Mouse (Mus musculus) neutrophil, adult 5-6 weeks (primary cell): Measurements from ENCODE around the gene Gm43720. TPM values are rescaled to one million over a fixed set of nuclear protein-coding genes. Genes with fewer than 3 reads are reported as not detected.
"Not testable (repeated sequence)": the region's sequence is repeated elsewhere in the genome, so short reads cannot be mapped to it uniquely, and the experiment has no call there.

ENCODE experiments used
- ATAC-seq: fragments of 151-379, 151-347 bp; 2 replicates; pipeline ENCODE4 v1.8.0; 2017; ENCODE audit warnings: mild to moderate bottlenecking, moderate TSS enrichment; ENCODE audit not compliant: insufficient number of reproducible peaks, poor library complexity, low FRiP score, severe bottlenecking; ENCODE audit errors: extremely low read depth
- total RNA-seq: library from RNA; stranded (forward); fragments of 200-1000 nt; gene quantifications from 2 replicates; pipeline ENCODE4 v1.2.3, GENCODE M21; 2017

Gm43720 gene
- total RNA-seq, 1 experiment from 2014 or later, result not detected

DNA sequence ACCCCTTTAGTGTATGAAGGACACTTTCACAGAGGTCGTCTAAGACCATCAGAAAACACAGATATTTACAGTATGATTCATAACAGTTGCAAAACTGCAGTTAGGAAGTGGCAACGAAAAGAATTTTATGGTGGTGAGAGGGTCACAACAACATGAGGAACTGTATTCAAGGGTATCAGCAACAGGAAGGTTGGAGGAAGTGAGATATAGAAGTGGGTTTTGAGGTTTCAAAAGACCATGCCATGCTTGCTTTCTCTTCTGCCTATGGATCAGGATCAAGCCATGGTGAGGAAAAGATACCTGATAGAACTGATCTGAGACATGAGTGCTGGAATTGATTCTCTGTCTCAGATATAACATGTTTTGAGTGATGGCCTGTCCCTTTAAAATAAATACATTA lies 52.4 kb downstream of the Gm43720 start:
- ATAC-seq, result peak; percentile 56; the same call in 1 of the 2 replicates

DNA sequence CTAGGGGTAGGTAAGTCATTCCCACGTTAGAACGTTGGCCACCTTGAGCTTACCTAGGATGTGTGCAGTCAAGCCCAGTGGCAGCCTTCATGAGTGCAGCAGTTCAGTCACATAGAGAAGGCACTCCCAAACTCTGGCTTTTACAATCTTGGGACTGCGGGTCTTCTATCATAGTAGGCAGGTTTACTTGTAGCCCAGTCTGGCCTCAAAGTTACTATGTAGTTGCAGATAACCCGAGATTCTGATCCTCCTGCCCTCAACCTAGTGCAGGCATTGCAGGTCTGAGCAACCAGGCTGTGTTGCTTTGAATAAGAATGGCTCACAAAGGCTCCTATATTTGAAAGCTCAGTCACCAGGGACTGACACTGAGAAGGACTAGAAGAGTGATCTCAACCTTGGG lies 53.3 kb downstream of the Gm43720 start:
- no peak for ATAC-seq

- ATAC-seq, result no peak
These were observed 54.1 kb downstream of the Gm43720 start, which contains the start of gene Nxpe5 for GRCm38 (mm10) chr5:138225700-138226099. Gene Nxpe5 (plus strand): TSS chr5:138225898.

DNA sequence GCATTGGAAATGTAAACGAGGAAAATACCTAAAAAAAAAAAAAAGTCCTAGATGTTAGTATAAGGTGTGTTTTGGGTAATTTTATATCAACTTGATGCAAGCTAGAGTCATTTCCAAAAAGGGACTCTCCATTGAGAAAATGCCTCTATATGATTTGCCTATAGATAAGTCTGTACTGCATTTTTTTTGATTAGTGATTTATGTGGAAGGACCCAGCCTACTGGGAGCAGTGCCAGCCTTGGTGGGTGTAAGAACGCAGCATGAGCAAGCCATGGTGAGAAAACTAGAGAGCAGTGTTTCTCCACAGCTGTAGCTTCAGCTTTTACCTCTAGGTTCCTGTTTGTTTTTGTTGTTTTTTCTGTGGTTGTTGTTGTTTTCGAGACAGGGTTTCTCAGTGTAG lies 56.5 kb downstream of the Gm43720 start:
- ATAC-seq, result no peak

DNA sequence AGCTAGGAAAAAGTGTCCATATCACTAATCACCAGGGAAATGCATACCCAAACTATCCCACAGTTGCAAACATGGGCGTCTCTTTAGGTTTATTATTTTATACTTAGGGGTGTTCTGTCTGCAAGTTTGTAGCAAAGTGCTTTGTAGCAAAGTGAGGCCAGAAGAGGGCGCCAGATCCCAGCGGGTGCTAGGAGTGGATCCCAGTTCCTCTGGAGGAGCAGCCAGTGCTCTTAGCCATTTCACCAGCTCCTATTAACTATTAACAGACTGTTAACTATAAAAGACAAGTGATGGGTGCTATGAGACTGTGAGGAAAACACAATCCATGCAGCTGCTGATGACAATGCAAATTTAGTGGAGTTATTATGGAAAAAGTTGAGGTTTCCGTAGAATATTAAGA lies 57.6 kb downstream of the Gm43720 start:
- peak; percentile 90 for ATAC-seq

DNA sequence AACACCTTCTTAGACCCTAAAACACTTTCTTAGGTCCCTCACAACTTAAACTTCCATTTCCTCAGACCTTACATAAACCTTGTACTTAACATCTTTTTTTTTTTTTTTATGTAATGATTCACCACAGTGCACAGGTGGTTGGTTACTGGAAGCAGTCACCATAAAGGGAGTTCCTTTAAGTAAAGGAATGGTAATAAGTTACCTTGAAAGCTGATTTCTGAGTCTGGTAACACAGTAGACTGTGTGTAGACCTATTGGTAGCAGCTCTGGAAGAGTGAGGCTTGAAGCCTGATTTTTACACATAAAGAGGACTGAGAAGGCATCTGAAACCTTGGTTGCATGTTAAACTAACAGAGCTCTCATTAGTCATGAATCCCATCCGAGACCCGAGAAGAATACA lies 59.9 kb downstream of the Gm43720 start:
- ATAC-seq, result no peak

DNA sequence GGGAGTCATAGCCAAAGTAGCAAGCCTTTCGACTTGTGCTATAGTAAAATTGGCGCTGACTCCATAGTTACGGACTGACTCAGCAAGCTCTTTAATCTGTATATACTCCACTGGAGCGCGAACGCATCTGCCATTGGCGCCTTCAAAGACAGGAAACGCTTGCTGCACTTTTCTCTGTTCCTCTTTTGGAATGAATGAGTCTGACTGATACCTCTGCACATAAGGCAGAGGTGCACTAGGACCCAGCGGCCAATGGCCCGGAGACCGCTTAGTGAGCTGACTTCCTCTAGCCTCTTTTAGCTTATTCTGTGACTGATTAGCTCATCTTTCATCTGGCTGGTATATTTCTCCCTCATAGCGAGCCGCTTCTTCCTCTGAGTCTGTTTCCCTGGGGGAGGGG lies 63.1 kb downstream of the Gm43720 start:
- ATAC-seq, result not testable (repeated sequence)

Other genes starting within 250 kb of the Gm43720 start
- gene Smok3c, start 226.8 kb downstream of the Gm43720 start, total RNA-seq, result 0.35 TPM in 1 of 2 replicates, not detected in the other
- gene Zkscan1, start 194.9 kb downstream of the Gm43720 start, total RNA-seq, result 15.2 and 18.7 TPM in 2 replicates
- 8.5 and 11.5 TPM in 2 replicates for gene Zscan21, start 163.1 kb downstream of the Gm43720 start, total RNA-seq
- 6.4 and 8.6 TPM in 2 replicates for gene Zfp113, start 124.2 kb downstream of the Gm43720 start, total RNA-seq
- gene Cops6, start 118.9 kb downstream of the Gm43720 start, total RNA-seq, result 14.2 and 19.2 TPM in 2 replicates
- gene Ap4m1, start 108.0 kb downstream of the Gm43720 start, total RNA-seq, result 18.4 and 20.3 TPM in 2 replicates
- 86.1 and 89.7 TPM in 2 replicates for gene Mcm7, start 107.5 kb downstream of the Gm43720 start, total RNA-seq
- gene Taf6, start 92.5 kb downstream of the Gm43720 start, total RNA-seq, result 26.5 and 26.7 TPM in 2 replicates
- 26.9 and 31.3 TPM in 2 replicates for gene Cnpy4, start 92.5 kb downstream of the Gm43720 start, total RNA-seq
- gene Mblac1, start 85.6 kb downstream of the Gm43720 start, total RNA-seq, result 0.81 and 0.86 TPM in 2 replicates
- gene Nxpe5, start 54.1 kb downstream of the Gm43720 start, total RNA-seq, result not detected in 2 replicates
- gene Lamtor4, start 24.5 kb downstream of the Gm43720 start, total RNA-seq, result 27.3 and 36.7 TPM in 2 replicates
- 77.2 and 79.3 TPM in 2 replicates for gene BC037034, start 15.9 kb downstream of the Gm43720 start, total RNA-seq
- 0.37 TPM in 1 of 2 replicates, not detected in the other for gene Gal3st4, start 7.1 kb downstream of the Gm43720 start, total RNA-seq
- gene Gpc2, start within 50 bp of the Gm43720 start, total RNA-seq, result 3.8 and 4.3 TPM in 2 replicates
- 2.6 and 3.6 TPM in 2 replicates for gene Stag3, start 282 bp upstream of the Gm43720 start, total RNA-seq
- not detected in 2 replicates for gene Pvrig, start 62.0 kb upstream of the Gm43720 start, total RNA-seq
- gene Zfp157, start 161.5 kb upstream of the Gm43720 start, total RNA-seq, result 18.7 and 25.8 TPM in 2 replicates